Mouse (Mus musculus) hindbrain, embryonic 11.5 days (tissue): ENCODE data around the gene Faap100. TPM values are rescaled to one million over a fixed set of nuclear protein-coding genes. Genes with fewer than 3 reads are reported as not detected.

ENCODE experiments used
- ATAC-seq: fragments of 200-750 bp; cut with Nextera tagmentation; 2 replicates; pipeline ENCODE4 v1.8.0; 2017; ENCODE audit warnings: mild to moderate bottlenecking, moderate TSS enrichment, moderate library complexity; ENCODE audit not compliant: low FRiP score
- DNase-seq: peaks from one replicate; pipeline ENCODE4 v3.0.0-alpha.2; 2015; ENCODE audit warnings: low spot score
- H3K27ac ChIP-seq: fragments of 300-500 bp; sonication (generic); 2 replicates; pipeline ENCODE4 v1.5.1; 2014; ENCODE audit warnings: mild to moderate bottlenecking, low read depth, low read length
- H3K27me3 ChIP-seq: fragments of 300-500 bp; sonication (generic); 2 replicates; pipeline ENCODE4 v1.6.1; 2014; ENCODE audit warnings: mild to moderate bottlenecking, low read length, moderate library complexity, mixed read lengths; ENCODE audit not compliant: control insufficient read depth, insufficient read depth
- H3K36me3 ChIP-seq: fragments of 300-500 bp; sonication (generic); 2 replicates; pipeline ENCODE4 v1.6.1; 2014; ENCODE audit warnings: mild to moderate bottlenecking, low read length, moderate library complexity, mixed read lengths; ENCODE audit not compliant: control insufficient read depth, insufficient read depth
- H3K4me1 ChIP-seq: fragments of 300-500 bp; sonication (generic); replicated peaks from 2 replicates; pipeline ENCODE4 v1.6.1; 2014; ENCODE audit warnings: low read length, mixed read lengths; ENCODE audit not compliant: control insufficient read depth, insufficient read depth
- H3K4me2 ChIP-seq: fragments of 300-500 bp; sonication (generic); replicated peaks from 2 replicates; pipeline ENCODE4 v1.6.1; 2014; ENCODE audit warnings: mild to moderate bottlenecking, low read depth, low read length
- H3K4me3 ChIP-seq: fragments of 300-500 bp; sonication (generic); 2 replicates; pipeline ENCODE4 v1.5.1; 2014; ENCODE audit warnings: low read depth, low read length
- H3K9ac ChIP-seq: fragments of 300-500 bp; sonication (generic); 2 replicates; pipeline ENCODE4 v1.6.1; 2014; ENCODE audit warnings: low read depth, low read length
- H3K9me3 ChIP-seq: fragments of 300-500 bp; sonication (generic); 2 replicates; pipeline ENCODE4 v1.6.1; 2016; ENCODE audit warnings: low read length; ENCODE audit not compliant: control insufficient read depth
- WGBS: fragments of 180-500 bp; shearing (Covaris S2); extraction: QIAGEN DNeasy Blood & Tissue Kit; methylation state at CpG from one replicate; pipeline ENCODE4 v1.1.7; 2014; 5-methylcytosine and 5-hydroxymethylcytosine counted together
- polyA plus RNA-seq: library from polyadenylated mRNA; unstranded; fragments of >200 nt; fragmentation: Nextera tagmentation; extraction: Ambion mirVana; gene quantifications from 2 replicates; pipeline ENCODE4 v1.2.1, GENCODE M21; 2014

The Faap100 gene
- polyA plus RNA-seq, 1 experiment from 2014 or later: 27.8 TPM

GRCm38 (mm10) chr11:120381157-120381556 is 2.6 kb upstream of the Faap100 start:
- H3K27me3 ChIP-seq: no peaks in the 10 kb centered on the region
- no peak overlapping the region for H3K4me2 ChIP-seq
- ATAC-seq (no peak), DNase-seq (no peak)
- H3K4me3 ChIP-seq: no peak overlapping the region
- H3K4me1 ChIP-seq: peaks cover 4% of the 10 kb centered on the region; the same call in 1 of the 2 replicates
- H3K9ac ChIP-seq: no peak overlapping the region
- H3K9me3 ChIP-seq: no peaks in the 10 kb centered on the region
- 94% methylated on average over 4 of the region's 4 CpGs for WGBS
- H3K36me3 ChIP-seq: peaks cover 12% of the 10 kb centered on the region; the same call in 1 of the 2 replicates
- H3K27ac ChIP-seq: no peak overlapping the region

GRCm38 (mm10) chr11:120380271-120380670 is 1.7 kb upstream of the Faap100 start:
- H3K27ac ChIP-seq: no peak overlapping the region
- no peak for DNase-seq
- H3K4me3 ChIP-seq: no peak overlapping the region
- no peak overlapping the region for H3K4me2 ChIP-seq
- H3K9me3 ChIP-seq: no peaks in the 10 kb centered on the region
- 94% methylated on average over 3 of the region's 3 CpGs for WGBS
- peaks cover 7% of the 10 kb centered on the region; the same call in 1 of the 2 replicates for H3K36me3 ChIP-seq
- peaks cover 4% of the 10 kb centered on the region; the same call in 1 of the 2 replicates for H3K4me1 ChIP-seq
- H3K27me3 ChIP-seq: no peaks in the 10 kb centered on the region
- ATAC-seq: no peak
- no peak overlapping the region for H3K9ac ChIP-seq

GRCm38 (mm10) chr11:120378031-120378610 is 443 bp downstream of the Faap100 start:
- H3K4me1 ChIP-seq: peaks cover 4% of the 10 kb centered on the region; the same call in 1 of the 2 replicates
- DNase-seq: peak; percentile 48
- peaks cover 11% of the 10 kb centered on the region; the same call in 1 of the 2 replicates for H3K36me3 ChIP-seq
- peak; percentile 43 for ATAC-seq
- H3K4me3 ChIP-seq: peak overlapping the region; percentile 88
- no peaks in the 10 kb centered on the region for H3K9me3 ChIP-seq
- no peaks in the 10 kb centered on the region for H3K27me3 ChIP-seq
- H3K27ac ChIP-seq: peak overlapping the region; percentile 56; the same call in 1 of the 2 replicates
- WGBS: 3% methylated on average over 37 of the region's 40 CpGs
- H3K9ac ChIP-seq: peak overlapping the region; percentile 75
- H3K4me2 ChIP-seq: peak overlapping the region; percentile 96

- Histone ChIP-seq H3K27ac (no peak overlapping the region), H3K4me1 (peaks cover 4% of the 10 kb centered on the region; the same call in 1 of the 2 replicates), H3K27me3 (no peaks in the 10 kb centered on the region), H3K9me3 (no peaks in the 10 kb centered on the region), H3K4me3 (peak overlapping the region; percentile 88; the same call in 1 of the 2 replicates), H3K9ac (peak overlapping the region; percentile 75; the same call in 1 of the 2 replicates), H3K36me3 (peaks cover 11% of the 10 kb centered on the region; the same call in 1 of the 2 replicates), H3K4me2 (peak overlapping the region; percentile 96)
- DNase-seq (no peak), ATAC-seq (no peak)
- WGBS: 74% methylated on average over 10 of the region's 10 CpGs
Observed at GRCm38 (mm10) chr11:120377337-120377736, 1.2 kb downstream of the Faap100 start.

GRCm38 (mm10) chr11:120376302-120377160 is 2.0 kb downstream of the Faap100 start:
- WGBS: 92% methylated on average over 17 of the region's 17 CpGs

DNA sequence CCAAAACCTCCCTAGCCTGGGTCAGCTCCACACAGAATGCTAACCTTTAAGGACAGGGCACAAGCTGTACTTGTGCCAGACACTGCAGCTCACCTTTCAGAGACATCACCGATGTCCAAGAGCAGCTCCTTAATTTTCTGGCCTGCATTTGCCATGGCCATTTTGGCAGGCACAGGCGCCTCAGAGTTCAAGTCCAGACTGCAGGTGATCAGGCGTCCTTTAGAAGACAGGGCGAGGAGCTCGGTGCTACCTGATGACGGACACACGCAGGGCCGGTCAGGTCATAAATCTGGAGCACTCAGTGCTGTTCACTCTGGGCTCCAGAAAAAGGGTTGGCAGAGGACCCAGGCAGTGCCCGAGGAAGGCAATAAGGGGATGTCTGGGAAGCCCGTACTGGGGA is 3.2 kb downstream of the Faap100 start:
- whole genome bisulfite sequencing: 93% methylated on average over 10 of the region's 10 CpGs
- ATAC-seq (no peak), DNase-seq (no peak)
- peaks cover 7% of the 10 kb centered on the region; the same call in 1 of the 2 replicates for H3K36me3 ChIP-seq
- H3K9me3 ChIP-seq: no peaks in the 10 kb centered on the region
- no peak overlapping the region for H3K4me2 ChIP-seq
- peaks cover 4% of the 10 kb centered on the region; the same call in 1 of the 2 replicates for H3K4me1 ChIP-seq
- H3K4me3 ChIP-seq: no peak overlapping the region
- H3K27me3 ChIP-seq: no peaks in the 10 kb centered on the region
- H3K9ac ChIP-seq: no peak overlapping the region
- H3K27ac ChIP-seq: no peak overlapping the region

More at GRCm38 (mm10) chr11:120376302-120377160, 2.0 kb downstream of the Faap100 start:
- Histone ChIP-seq H3K4me2 (no peak overlapping the region; the same call in 1 of the 2 replicates), H3K4me1 (peaks cover 4% of the 10 kb centered on the region; the same call in 1 of the 2 replicates), H3K27me3 (no peaks in the 10 kb centered on the region), H3K4me3 (0 out of 2 replicates have a peak overlapping the region, but pooled peaks have one; percentile 8), H3K9ac (no peak overlapping the region; the same call in 1 of the 2 replicates), H3K9me3 (no peaks in the 10 kb centered on the region), H3K36me3 (peaks cover 9% of the 10 kb centered on the region; the same call in 1 of the 2 replicates), H3K27ac (no peak overlapping the region)
- DNase-seq: no peak
- ATAC-seq: no peak

DNA sequence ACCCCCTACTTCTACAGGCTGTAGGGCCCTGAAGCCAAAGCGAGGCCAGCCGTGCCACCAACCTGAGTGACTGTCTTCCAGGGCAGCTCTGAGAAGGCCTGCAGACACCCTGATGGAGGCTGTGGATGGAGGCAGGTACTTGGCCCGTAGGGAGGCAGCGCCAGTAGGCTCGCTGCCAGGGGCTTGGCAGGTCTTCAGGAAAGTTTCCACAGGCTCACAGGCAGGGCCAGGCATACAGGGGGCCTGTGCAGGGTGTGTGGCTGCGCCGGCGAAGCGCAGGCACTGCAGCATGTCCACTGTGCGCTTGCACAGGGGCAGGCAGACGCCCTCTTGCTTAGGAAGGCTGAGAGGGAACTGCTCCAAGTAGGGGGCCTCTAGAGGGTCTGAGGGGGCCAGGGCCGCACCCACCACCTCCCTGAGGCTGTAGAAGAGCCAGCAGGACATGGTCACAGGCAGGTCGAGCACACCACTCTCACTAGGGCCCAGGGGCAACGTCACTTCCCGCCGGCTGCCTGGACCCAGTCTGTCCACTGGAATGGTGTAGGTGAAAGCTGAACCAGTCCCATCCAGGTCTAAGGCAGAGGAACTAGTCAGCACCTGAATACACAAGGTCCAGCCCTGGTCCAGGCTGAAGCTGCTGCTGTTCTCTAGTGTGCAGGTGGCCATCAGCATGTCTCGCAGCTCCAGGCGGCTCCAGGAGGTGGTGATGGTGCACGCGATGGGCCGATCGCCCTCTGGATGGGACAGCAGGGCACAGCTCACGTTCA is 4.6 kb downstream of the Faap100 start:
- Histone ChIP-seq H3K27me3 (no peaks in the 10 kb centered on the region), H3K4me3 (no peak overlapping the region), H3K36me3 (peaks cover 9% of the 10 kb centered on the region; the same call in 1 of the 2 replicates), H3K9ac (no peak overlapping the region), H3K27ac (no peak overlapping the region), H3K4me2 (no peak overlapping the region), H3K4me1 (peaks cover 4% of the 10 kb centered on the region; the same call in 1 of the 2 replicates), H3K9me3 (no peaks in the 10 kb centered on the region)
- DNase-seq (no peak), ATAC-seq (no peak)
- WGBS: 91% methylated on average over 23 of the region's 23 CpGs

- no peak for DNase-seq
- no peak overlapping the region for H3K27ac ChIP-seq
- no peaks in the 10 kb centered on the region for H3K27me3 ChIP-seq
- H3K4me2 ChIP-seq: no peak overlapping the region
- WGBS: 67% methylated on average over 13 of the region's 13 CpGs
- H3K9ac ChIP-seq: no peak overlapping the region
- ATAC-seq: no peak
- H3K4me1 ChIP-seq: peaks cover 4% of the 10 kb centered on the region; the same call in 1 of the 2 replicates
- no peaks in the 10 kb centered on the region for H3K9me3 ChIP-seq
- peaks cover 9% of the 10 kb centered on the region; the same call in 1 of the 2 replicates for H3K36me3 ChIP-seq
- no peak overlapping the region for H3K4me3 ChIP-seq
Observed at GRCm38 (mm10) chr11:120373025-120373424, 5.5 kb downstream of the Faap100 start.
